Mouse (Mus musculus) adrenal gland, postnatal 14 days (tissue): Measurements from ENCODE around the gene Kpna6. TPM values are rescaled to one million over a fixed set of nuclear protein-coding genes. Genes with fewer than 3 reads are reported as not detected.

Experiments used
- DNase-seq: peaks from one replicate; pipeline ENCODE4 v3.0.0; 2021; ENCODE audit warnings: mixed read lengths
- total RNA-seq: library from RNA; stranded (reverse); gene quantifications from 2 replicates; pipeline ENCODE4 v1.2.3, GENCODE M21; 2021

The Kpna6 gene
- total RNA-seq, 1 experiment from 2014 or later, result 80.6 TPM

GRCm38 (mm10) chr4:129648656-129649055 lies 23.9 kb downstream of the Kpna6 start:
- DNase-seq, result no peak

- no peak for DNase-seq
Measured at GRCm38 (mm10) chr4:129645204-129645603, 27.4 kb downstream of the Kpna6 start.

GRCm38 (mm10) chr4:129641756-129642155 lies 30.8 kb downstream of the Kpna6 start:
- no peak for DNase-seq

GRCm38 (mm10) chr4:129640638-129641467 lies 31.7 kb downstream of the Kpna6 start, which contains the start of gene Txlna:
TSS of gene Txlna (minus strand) at chr4:129641065.
- DNase-seq, result peak; percentile 98

- DNase-seq, result peak; percentile 67
Measured at GRCm38 (mm10) chr4:129640101-129640637, 32.4 kb downstream of the Kpna6 start.

- DNase-seq, result peak; percentile 4
Measured at GRCm38 (mm10) chr4:129639221-129639620, 33.3 kb downstream of the Kpna6 start.

GRCm38 (mm10) chr4:129633852-129634251 lies 38.7 kb downstream of the Kpna6 start:
- DNase-seq, result peak; percentile 1

- no peak for DNase-seq
Measured at GRCm38 (mm10) chr4:129631867-129632266, 40.7 kb downstream of the Kpna6 start.

- peak; percentile 77 for DNase-seq
Measured at GRCm38 (mm10) chr4:129630944-129631343, 41.6 kb downstream of the Kpna6 start.

- DNase-seq, result no peak
Measured at GRCm38 (mm10) chr4:129626035-129626434, 46.5 kb downstream of the Kpna6 start.

GRCm38 (mm10) chr4:129625496-129625895 lies 47.1 kb downstream of the Kpna6 start:
- no peak for DNase-seq

- peak; percentile 73 for DNase-seq
Measured at GRCm38 (mm10) chr4:129625029-129625370, 47.6 kb downstream of the Kpna6 start.

GRCm38 (mm10) chr4:129624281-129625028 lies 48.1 kb downstream of the Kpna6 start:
- DNase-seq, result peak; percentile 94

GRCm38 (mm10) chr4:129623681-129624091 lies 48.9 kb downstream of the Kpna6 start, which contains the start of gene Ccdc28b:
TSS of gene Ccdc28b (minus strand) at chr4:129623947.
- DNase-seq, result peak; percentile 66

- no peak for DNase-seq
Measured at GRCm38 (mm10) chr4:129622803-129623535, 49.6 kb downstream of the Kpna6 start.

GRCm38 (mm10) chr4:129622120-129622802 lies 50.3 kb downstream of the Kpna6 start:
- no peak for DNase-seq

- DNase-seq, result peak; percentile 61
Measured at GRCm38 (mm10) chr4:129621283-129621841, 51.2 kb downstream of the Kpna6 start.

GRCm38 (mm10) chr4:129620419-129621282 lies 51.9 kb downstream of the Kpna6 start:
- no peak for DNase-seq

- peak; percentile 97 for DNase-seq
Measured at GRCm38 (mm10) chr4:129618786-129619691, 53.5 kb downstream of the Kpna6 start, which contains the start of gene Iqcc. TSS of gene Iqcc (minus strand) at chr4:129619099.
